Mouse (Mus musculus) stomach, postnatal 0 days (tissue): ENCODE measurements around the gene Pkib. TPM values are rescaled to one million over a fixed set of nuclear protein-coding genes. Genes with fewer than 3 reads are reported as not detected.
A peak's percentile ranks its signal among the peaks of the same experiment; 100 is the strongest.

Experiments used
- ATAC-seq: fragments of 200-750 bp; cut with Nextera tagmentation; 2 replicates; pipeline ENCODE4 v1.8.0; 2017; ENCODE audit not compliant: low FRiP score, low TSS enrichment
- DNase-seq: peaks from one replicate; pipeline ENCODE4 v3.0.0-alpha.2; 2016; ENCODE audit warnings: low spot score
- H3K27ac ChIP-seq: fragments of 300-500 bp; sonication (generic); replicated peaks from 2 replicates; pipeline ENCODE4 v1.5.1; 2014; ENCODE audit warnings: mild to moderate bottlenecking, control low read depth
- H3K27me3 ChIP-seq: fragments of 300-500 bp; sonication (generic); 2 replicates; pipeline ENCODE4 v1.6.1; 2014; ENCODE audit warnings: low read length; ENCODE audit not compliant: control insufficient read depth, insufficient read depth
- H3K36me3 ChIP-seq: fragments of 300-500 bp; sonication (generic); 2 replicates; pipeline ENCODE4 v1.6.1; 2014; ENCODE audit warnings: low read length, mixed read lengths; ENCODE audit not compliant: control insufficient read depth, insufficient read depth
- H3K4me1 ChIP-seq: fragments of 300-500 bp; sonication (generic); replicated peaks from 2 replicates; pipeline ENCODE4 v1.6.1; 2014; ENCODE audit warnings: antibody characterized with exemption; ENCODE audit not compliant: control insufficient read depth, insufficient read depth
- H3K4me2 ChIP-seq: fragments of 300-500 bp; sonication (generic); replicated peaks from 2 replicates; pipeline ENCODE4 v1.6.1; 2014; ENCODE audit warnings: low read depth, mild to moderate bottlenecking, control low read depth, moderate library complexity
- H3K4me3 ChIP-seq: fragments of 300-500 bp; sonication (generic); 2 replicates; pipeline ENCODE4 v1.5.1; 2014; ENCODE audit warnings: low read depth, low read length, control low read depth
- H3K9ac ChIP-seq: fragments of 300-500 bp; sonication (generic); 2 replicates; pipeline ENCODE4 v1.6.1; 2014; ENCODE audit warnings: mild to moderate bottlenecking, low read length, control low read depth, mixed read lengths
- H3K9me3 ChIP-seq: fragments of 300-500 bp; sonication (generic); 2 replicates; pipeline ENCODE4 v1.6.1; 2016; ENCODE audit warnings: low read length; ENCODE audit not compliant: control insufficient read depth
- CTCF ChIP-seq: IDR thresholded peaks from 2 replicates; pipeline ENCODE4 v1.5.1; 2016; ENCODE audit warnings: antibody characterized with exemption, low read depth, mild to moderate bottlenecking, moderate library complexity
- EP300 ChIP-seq: optimal IDR thresholded peaks from 2 replicates; pipeline ENCODE3; 2016; ENCODE audit warnings: antibody characterized with exemption
- WGBS: fragments of 180-500 bp; shearing (Covaris S2); extraction: QIAGEN DNeasy Blood & Tissue Kit; methylation state at CpG from one replicate; pipeline ENCODE4 v1.1.7; 2014; 5-methylcytosine and 5-hydroxymethylcytosine counted together
- polyA plus RNA-seq: library from polyadenylated mRNA; unstranded; fragments of >200 nt; fragmentation: Nextera tagmentation; extraction: Ambion mirVana; gene quantifications from 2 replicates; pipeline ENCODE4 v1.2.1, GENCODE M21; 2015

Pkib gene
- polyA plus RNA-seq, 1 experiment from 2014 or later = 2.1 TPM

- no peak overlapping the region for H3K4me3 ChIP-seq
- no peak overlapping the region; the same call in 1 of the 2 replicates for H3K4me2 ChIP-seq
Observed at GRCm38 (mm10) chr10:57784131-57784875, 152.5 kb downstream of the Pkib start.

GRCm38 (mm10) chr10:57784876-57785150, 153.0 kb downstream of the Pkib start, which contains the start of gene Fabp7:
TSS of gene Fabp7 (plus strand) at chr10:57784881.
- no peaks in the 10 kb centered on the region for H3K9me3 ChIP-seq
- H3K4me3 ChIP-seq = no peak within 1 kb of the TSS
- no peak within 1 kb of the TSS for H3K9ac ChIP-seq
- H3K4me2 ChIP-seq = no peak within 1 kb of the TSS; the same call in 1 of the 2 replicates
- no peaks in the 10 kb centered on the region for H3K4me1 ChIP-seq
- no peaks in the 10 kb centered on the region for H3K36me3 ChIP-seq
- no peaks in the 10 kb centered on the region for H3K27me3 ChIP-seq
- H3K27ac ChIP-seq = no peak within 1 kb of the TSS
- no peak for ATAC-seq
- no peak for TF ChIP-seq CTCF
- TF ChIP-seq EP300 = no peak
- DNase-seq = no peak
- WGBS = 34% methylated on average over 7 of the region's 7 CpGs

More at GRCm38 (mm10) chr10:57784131-57784875, 152.5 kb downstream of the Pkib start:
- 27% methylated on average over 7 of the region's 7 CpGs for WGBS
- Histone ChIP-seq H3K27me3 (no peaks in the 10 kb centered on the region), H3K9me3 (no peaks in the 10 kb centered on the region), H3K27ac (no peak overlapping the region), H3K9ac (no peak overlapping the region), H3K36me3 (no peaks in the 10 kb centered on the region), H3K4me1 (no peaks in the 10 kb centered on the region)
- TF ChIP-seq CTCF = no peak
- no peak for TF ChIP-seq EP300
- peak; percentile 50 for DNase-seq
- no peak for ATAC-seq

- Histone ChIP-seq H3K9me3 (no peaks in the 10 kb centered on the region), H3K4me1 (no peaks in the 10 kb centered on the region), H3K36me3 (no peaks in the 10 kb centered on the region), H3K27ac (no peak overlapping the region), H3K4me3 (no peak overlapping the region), H3K9ac (no peak overlapping the region), H3K4me2 (no peak overlapping the region), H3K27me3 (no peaks in the 10 kb centered on the region)
- no peak for DNase-seq
- TF ChIP-seq EP300 (no peak), CTCF (no peak)
- no peak for ATAC-seq
- WGBS = 76% methylated on average over 2 of the region's 2 CpGs
Observed at GRCm38 (mm10) chr10:57785552-57785951, 153.8 kb downstream of the Pkib start.

Other genes starting within 250 kb of the Pkib start
- gene Hsf2, start 145.6 kb upstream of the Pkib start, polyA plus RNA-seq = 11.2 and 12.7 TPM in 2 replicates
- 84.0 and 86.5 TPM in 2 replicates for gene Serinc1, start 99.5 kb upstream of the Pkib start, polyA plus RNA-seq
- 31.2 and 36.9 TPM in 2 replicates for gene Fabp7, start 152.9 kb downstream of the Pkib start, polyA plus RNA-seq
- gene Smpdl3a, start 162.4 kb downstream of the Pkib start, polyA plus RNA-seq = 65.1 and 67.5 TPM in 2 replicates